Mouse (Mus musculus) MEL (cell line): Measurements from ENCODE around the gene Mtor. TPM values are rescaled to one million over a fixed set of nuclear protein-coding genes. Genes with fewer than 3 reads are reported as not detected.

ENCODE experiments used
- DNase-seq: peaks from one replicate; pipeline ENCODE4 v3.0.0; 2011; ENCODE audit warnings: low read depth, low spot score
- H3K27ac ChIP-seq: 2 replicates; pipeline ENCODE4 v1.5.1; 2012; ENCODE audit warnings: low read depth, mild to moderate bottlenecking, control low read depth, low read length, moderate library complexity; ENCODE audit not compliant: control insufficient read depth
- H3K27me3 ChIP-seq, 2 experiments: fragments of 150-350 bp in 1 of 2; sonication (generic) in 1 of 2; 2 replicates each; pipeline ENCODE4 v1.6.1; 2012; ENCODE audit warnings: low read length in 2 of 2, mild to moderate bottlenecking in 2 of 2, improper control_type of control experiment in 1 of 2, moderate library complexity in 1 of 2; ENCODE audit not compliant: insufficient read depth in 2 of 2, control insufficient read depth in 1 of 2
- H3K36me3 ChIP-seq, 2 experiments: 2 replicates each; pipeline ENCODE4 v1.6.1; 2012 to 2014; ENCODE audit warnings: low read length in 2 of 2, improper control_type of control experiment in 1 of 2, inconsistent platforms in 1 of 2, mild to moderate bottlenecking in 1 of 2; ENCODE audit not compliant: insufficient read depth in 2 of 2, control insufficient read depth in 1 of 2
- H3K4me1 ChIP-seq, 2 experiments: fragments of 150-350 bp in 1 of 2; sonication (generic) in 1 of 2; 2 replicates each; pipeline ENCODE4 v1.6.1; 2012; ENCODE audit warnings: low read length in 2 of 2, improper control_type of control experiment in 1 of 2, mild to moderate bottlenecking in 1 of 2; ENCODE audit not compliant: insufficient read depth in 2 of 2, control insufficient read depth in 1 of 2
- H3K4me3 ChIP-seq, 2 experiments: fragments of 150-350 bp in 1 of 2; sonication (generic) in 1 of 2; 2 replicates each; pipeline ENCODE4 v1.5.1; 2012; ENCODE audit warnings: low read depth in 2 of 2, low read length in 2 of 2, mild to moderate bottlenecking in 2 of 2, moderate library complexity in 2 of 2, control low read depth in 1 of 2, improper control_type of control experiment in 1 of 2; ENCODE audit not compliant: control insufficient read depth in 1 of 2, insufficient read depth in 1 of 2
- H3K79me2 ChIP-seq: 2 replicates; pipeline ENCODE4 v1.6.1; 2012; ENCODE audit warnings: mild to moderate bottlenecking, low read length, moderate library complexity; ENCODE audit not compliant: control insufficient read depth, poor library complexity, insufficient read depth
- H3K9ac ChIP-seq: 2 replicates; pipeline ENCODE4 v1.6.1; 2012; ENCODE audit warnings: low read depth, mild to moderate bottlenecking, control low read depth, low read length, moderate library complexity; ENCODE audit not compliant: control insufficient read depth, poor library complexity, severe bottlenecking
- H3K9me3 ChIP-seq: fragments of 150-350 bp; sonication (generic); replicated peaks from 2 replicates; pipeline ENCODE4 v1.6.1; 2012; ENCODE audit warnings: mild to moderate bottlenecking, low read length, improper control_type of control experiment, moderate library complexity; ENCODE audit not compliant: insufficient read depth
- BHLHE40 ChIP-seq: IDR thresholded peaks from 2 replicates; pipeline ENCODE4 v1.6.1; 2012; ENCODE audit warnings: low read depth, mild to moderate bottlenecking, inconsistent platforms, low read length, improper control_type of control experiment, borderline replicate concordance
- CHD1 ChIP-seq: IDR thresholded peaks from 2 replicates; pipeline ENCODE4 v1.6.1; 2012; ENCODE audit warnings: low read depth, mild to moderate bottlenecking, inconsistent platforms, low read length, improper control_type of control experiment
- CHD2 ChIP-seq: IDR thresholded peaks from 2 replicates; pipeline ENCODE4 v1.6.1; 2011; ENCODE audit warnings: low read length, improper control_type of control experiment
- E2F4 ChIP-seq: IDR thresholded peaks from 2 replicates; pipeline ENCODE4 v1.6.1; 2011; ENCODE audit warnings: low read depth, low read length, improper control_type of control experiment, borderline replicate concordance
- ETS1 ChIP-seq: IDR thresholded peaks from 2 replicates; pipeline ENCODE4 v1.6.1; 2012; ENCODE audit warnings: low read depth, mild to moderate bottlenecking, inconsistent platforms, low read length, improper control_type of control experiment, moderate library complexity
- GABPA ChIP-seq: IDR thresholded peaks from 2 replicates; pipeline ENCODE4 v1.6.1; 2012; ENCODE audit warnings: low read depth, mild to moderate bottlenecking, inconsistent platforms, low read length, improper control_type of control experiment, moderate library complexity
- JUND ChIP-seq: IDR thresholded peaks from 2 replicates; pipeline ENCODE4 v1.6.1; 2011; ENCODE audit warnings: low read depth, mild to moderate bottlenecking, improper control_type of control experiment, low read length
- MAFK ChIP-seq: IDR thresholded peaks from 2 replicates; pipeline ENCODE4 v1.6.1; 2011; ENCODE audit warnings: low read depth, mild to moderate bottlenecking, low read length, improper control_type of control experiment, borderline replicate concordance
- MAZ ChIP-seq: IDR thresholded peaks from 2 replicates; pipeline ENCODE4 v1.6.1; 2012; ENCODE audit warnings: low read depth, mild to moderate bottlenecking, inconsistent platforms, low read length, improper control_type of control experiment
- MEF2A ChIP-seq: IDR thresholded peaks from 2 replicates; pipeline ENCODE4 v1.6.1; 2014; ENCODE audit warnings: low read depth, mild to moderate bottlenecking, inconsistent platforms, low read length, improper control_type of control experiment; ENCODE audit not compliant: poor library complexity, insufficient replicate concordance, severe bottlenecking; ENCODE audit errors: extremely low read depth
- MYC ChIP-seq: IDR thresholded peaks from 2 replicates; pipeline ENCODE4 v1.6.1; 2011; ENCODE audit warnings: low read depth, mild to moderate bottlenecking, low read length, improper control_type of control experiment, moderate library complexity
- POLR2A ChIP-seq, 2 experiments: IDR thresholded peaks; 2 replicates each; pipeline ENCODE4 v1.6.1; 2011 to 2012; ENCODE audit warnings: low read length in 2 of 2, mild to moderate bottlenecking in 2 of 2, control low read depth in 1 of 2, improper control_type of control experiment in 1 of 2, low read depth in 1 of 2, moderate library complexity in 1 of 2; ENCODE audit not compliant: control insufficient read depth in 1 of 2, insufficient read depth in 1 of 2, poor library complexity in 1 of 2
- POLR2AphosphoS2 ChIP-seq: IDR thresholded peaks from 2 replicates; pipeline ENCODE4 v1.6.1; 2011; ENCODE audit warnings: low read length, improper control_type of control experiment
- SMC3 ChIP-seq: IDR thresholded peaks from 2 replicates; pipeline ENCODE4 v1.6.1; 2011; ENCODE audit warnings: low read depth, low read length, improper control_type of control experiment
- TAL1 ChIP-seq: IDR thresholded peaks from 2 replicates; pipeline ENCODE4 v1.6.1; 2012; ENCODE audit warnings: mild to moderate bottlenecking, inconsistent platforms, low read length, moderate library complexity, mixed read lengths
- UBTF ChIP-seq: IDR thresholded peaks from 2 replicates; pipeline ENCODE4 v1.6.1; 2012; ENCODE audit warnings: low read depth, mild to moderate bottlenecking, inconsistent platforms, low read length, improper control_type of control experiment, moderate library complexity, borderline replicate concordance; ENCODE audit not compliant: insufficient read depth
- ZC3H11A ChIP-seq: IDR thresholded peaks from 2 replicates; pipeline ENCODE4 v1.6.1; 2012; ENCODE audit warnings: low read depth, mild to moderate bottlenecking, inconsistent platforms, low read length, improper control_type of control experiment
- ZKSCAN1 ChIP-seq: IDR thresholded peaks from 2 replicates; pipeline ENCODE4 v1.6.1; 2012; ENCODE audit warnings: low read depth, mild to moderate bottlenecking, inconsistent platforms, low read length, improper control_type of control experiment, moderate library complexity
- polyA plus RNA-seq, 2 experiments: library from polyadenylated mRNA; stranded (reverse) in 1 of 2; unstranded in 1 of 2; fragments of >175 nt in 1 of 2; fragments of >200 nt in 1 of 2; gene quantifications; 2 replicates each; pipeline versions ENCODE4 v1.2.1 to v1.2.4; 2012; ENCODE audit warnings: low replicate concordance in 2 of 2, low read depth in 1 of 2; ENCODE audit not compliant: insufficient read length in 2 of 2, insufficient read depth in 1 of 2, missing spikeins in 1 of 2
- total RNA-seq: library from RNA; depleted of rRNA; stranded (reverse); fragments of 300-350 nt; gene quantifications from 2 replicates; pipeline ENCODE4 v1.2.3, GENCODE M21; 2012

Gene Mtor
- total and polyA plus RNA-seq, 3 experiments: 23.9 to 35.2 TPM; not detected in 1

- Histone ChIP-seq H3K36me3 (peaks cover 0 to 2% of the 10 kb centered on the region in 2 experiments; a peak in 2 of 4 replicates), H3K9ac (no peak overlapping the region), H3K4me3 (no peak overlapping the region), H3K27ac (no peak overlapping the region), H3K4me1 (peaks cover 0 to 4% of the 10 kb centered on the region in 2 experiments; a peak in 2 of 4 replicates), H3K27me3 (no peaks in the 10 kb centered on the region), H3K79me2 (no peaks in the 10 kb centered on the region; the same call in 1 of the 2 replicates), H3K9me3 (no peaks in the 10 kb centered on the region)
- peak; percentile 64 for DNase-seq
- TF ChIP-seq TAL1 (peak; percentile 39; the same call in 1 of the 2 replicates), CHD1 (no peak), POLR2AphosphoS2 (no peak)
These were observed 14.6 kb upstream of the Mtor start for GRCm38 (mm10) chr4:148433813-148434212.

- Histone ChIP-seq H3K27me3 (no peaks in the 10 kb centered on the region), H3K4me3 (no peak overlapping the region), H3K9me3 (no peaks in the 10 kb centered on the region), H3K9ac (no peak overlapping the region), H3K36me3 (peaks cover 0 to 2% of the 10 kb centered on the region in 2 experiments; a peak in 1 of 4 replicates), H3K4me1 (no peaks in the 10 kb centered on the region; a peak in 1 of 4 replicates), H3K79me2 (no peaks in the 10 kb centered on the region; the same call in 1 of the 2 replicates), H3K27ac (no peak overlapping the region)
- TF ChIP-seq CHD2: no peak
- TF ChIP-seq MAFK: no peak
- TF ChIP-seq E2F4: no peak
- no peak for TF ChIP-seq TAL1
- TF ChIP-seq POLR2AphosphoS2: no peak
- no peak for TF ChIP-seq ZKSCAN1
- no peak for TF ChIP-seq SMC3
- TF ChIP-seq GABPA: no peak
- TF ChIP-seq ZC3H11A: no peak
- no peak for TF ChIP-seq BHLHE40
- TF ChIP-seq UBTF: no peak
- TF ChIP-seq MYC: no peak
- no peak for TF ChIP-seq POLR2A (IDR thresholded peaks at IDR 0.05; ENCODE audit: control insufficient read depth in 1 of 2, insufficient read depth in 1 of 2, low read depth in 1 of 2, low read length in 2 of 2, poor library complexity in 1 of 2)
- DNase-seq: no peak
These were observed 13.9 kb upstream of the Mtor start for GRCm38 (mm10) chr4:148434554-148434953.

- Histone ChIP-seq H3K4me3 (no peak overlapping the region), H3K4me1 (no peaks in the 10 kb centered on the region; a peak in 1 of 4 replicates), H3K27me3 (no peaks in the 10 kb centered on the region), H3K9ac (no peak overlapping the region), H3K9me3 (no peaks in the 10 kb centered on the region), H3K36me3 (peaks cover 0 to 2% of the 10 kb centered on the region in 2 experiments; a peak in 1 of 4 replicates), H3K79me2 (no peaks in the 10 kb centered on the region; the same call in 1 of the 2 replicates), H3K27ac (no peak overlapping the region)
- TF ChIP-seq BHLHE40 (no peak), CHD2 (no peak), MAZ (no peak), JUND (no peak), POLR2A (IDR thresholded peaks at IDR 0.05; ENCODE audit: control insufficient read depth in 1 of 2, insufficient read depth in 1 of 2, low read depth in 1 of 2, low read length in 2 of 2, poor library complexity in 1 of 2) (no peak), ETS1 (no peak), MEF2A (no peak)
- no peak for DNase-seq
These were observed 13.3 kb upstream of the Mtor start for GRCm38 (mm10) chr4:148435106-148435505.
